Mouse (Mus musculus): ENCODE measurements around the gene Mapk14. TPM values are rescaled to one million over a fixed set of nuclear protein-coding genes. Genes with fewer than 3 reads are reported as not detected.

The Mapk14 gene
- total RNA-seq (2023) = 100 to 1,000 TPM; 282 to 297 TPM

GRCm38 (mm10) chr17:28690776-28691686, at the start of gene Mapk14:
Mapk14 (plus strand) TSS chr17:28691329.

GRCm38 (mm10) chr17:28689586-28690283, 1.4 kb upstream of the Mapk14 start, which contains the start of gene Slc26a8:
Slc26a8 (minus strand) TSS chr17:28690233.

DNA sequence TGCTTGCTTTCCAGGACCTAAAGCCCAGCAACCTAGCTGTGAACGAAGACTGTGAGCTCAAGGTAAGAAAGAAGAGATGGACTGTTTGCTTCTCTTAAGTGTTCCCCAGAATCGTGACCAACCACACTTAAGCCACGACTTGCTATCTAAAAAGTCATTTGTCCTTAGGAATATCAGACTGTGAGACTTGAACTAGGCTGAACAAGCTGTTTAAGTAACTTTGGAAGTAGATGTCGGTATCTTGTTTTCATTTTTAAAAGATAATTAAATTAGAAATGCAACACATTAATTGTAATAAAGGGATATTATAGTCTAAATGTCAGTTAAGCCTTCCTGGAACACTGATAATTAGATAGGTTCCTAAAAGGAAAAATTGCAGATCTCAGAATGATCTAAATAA, 34.7 kb downstream of the Mapk14 start, which contains the start of gene AC170998.1:
TSS of gene AC170998.1 (plus strand) at position 301 of the 400 bp plus-strand sequence.

DNA sequence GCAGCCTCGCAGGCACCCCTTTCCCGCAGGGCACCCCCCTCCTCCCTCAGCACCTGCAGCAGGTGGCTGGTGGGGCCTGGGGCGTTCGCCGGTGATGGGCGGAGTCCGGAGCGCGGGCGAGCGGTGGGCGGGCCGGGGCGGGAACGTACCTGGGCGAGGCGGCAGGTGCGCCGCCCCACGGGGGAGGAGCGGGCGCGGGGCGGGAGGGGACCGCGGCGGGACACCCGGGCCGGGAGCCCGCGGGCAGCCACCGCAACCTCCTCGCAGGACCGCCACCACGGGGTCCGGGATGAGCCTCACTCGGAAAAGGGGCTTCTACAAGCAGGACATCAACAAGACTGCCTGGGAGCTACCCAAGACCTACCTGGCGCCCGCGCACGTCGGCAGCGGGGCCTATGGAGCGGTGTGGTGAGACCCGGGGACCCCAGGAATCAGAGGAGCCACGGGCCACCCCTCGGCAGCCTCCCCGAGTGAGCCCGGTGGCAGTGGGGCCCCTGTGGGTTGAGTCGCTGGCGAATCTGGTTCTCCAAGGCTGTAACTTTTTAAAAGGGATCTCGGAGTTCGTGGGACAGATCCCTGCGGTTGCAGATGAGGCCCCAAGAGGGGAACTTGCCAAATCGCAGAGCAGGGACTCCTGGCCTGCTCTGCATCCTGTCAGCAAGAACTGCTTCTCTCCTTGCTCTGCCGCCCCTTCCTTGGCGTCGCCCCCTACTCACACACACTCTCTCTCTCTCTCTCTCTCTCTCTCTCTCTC, 78.2 kb downstream of the Mapk14 start, which contains the start of gene Mapk13:
TSS of gene Mapk13 (plus strand) at position 177 of the 754 bp plus-strand sequence.

Other genes starting within 250 kb of the Mapk14 start
- 10 to 100 TPM; 23.0 to 29.0 TPM for gene Fkbp5, start 173.8 kb upstream of the Mapk14 start, total RNA-seq (2023)
- gene Armc12, start 160.5 kb upstream of the Mapk14 start, total RNA-seq (2023) = not detected
- not detected for gene Clpsl2, start 141.9 kb upstream of the Mapk14 start, total RNA-seq (2023)
- gene Clps, start 130.6 kb upstream of the Mapk14 start, total RNA-seq (2023) = 1 to 10 TPM in 1 of 2 experiments, not detected in 1; 3.6 TPM
- gene Lhfpl5, start 115.7 kb upstream of the Mapk14 start, total RNA-seq (2023) = not detected
- 10 to 100 TPM; 53.0 to 54.9 TPM for gene Srpk1, start 68.6 kb upstream of the Mapk14 start, total RNA-seq (2023)
- gene Slc26a8, start 1.1 kb upstream of the Mapk14 start, total RNA-seq (2023) = under 1 TPM in 1 of 2 experiments, not detected in 1; 0.63 TPM
- 10 to 100 TPM; 22.7 to 23.6 TPM for gene AC170998.1, start 34.8 kb downstream of the Mapk14 start, total RNA-seq (2023)
- 1 to 10 TPM; 4.6 to 5.9 TPM for gene Mapk13, start 78.0 kb downstream of the Mapk14 start, total RNA-seq (2023)
- gene Brpf3, start 109.8 kb downstream of the Mapk14 start, total RNA-seq (2023) = 10 to 100 TPM; 42.3 to 46.6 TPM
- gene Pnpla1, start 167.1 kb downstream of the Mapk14 start, total RNA-seq (2023) = not detected
- under 1 TPM in 1 of 2 experiments, not detected in 1; 0.13 TPM for gene 4930539E08Rik, start 224.0 kb downstream of the Mapk14 start, total RNA-seq (2023)